In the genomic region with DNA sequence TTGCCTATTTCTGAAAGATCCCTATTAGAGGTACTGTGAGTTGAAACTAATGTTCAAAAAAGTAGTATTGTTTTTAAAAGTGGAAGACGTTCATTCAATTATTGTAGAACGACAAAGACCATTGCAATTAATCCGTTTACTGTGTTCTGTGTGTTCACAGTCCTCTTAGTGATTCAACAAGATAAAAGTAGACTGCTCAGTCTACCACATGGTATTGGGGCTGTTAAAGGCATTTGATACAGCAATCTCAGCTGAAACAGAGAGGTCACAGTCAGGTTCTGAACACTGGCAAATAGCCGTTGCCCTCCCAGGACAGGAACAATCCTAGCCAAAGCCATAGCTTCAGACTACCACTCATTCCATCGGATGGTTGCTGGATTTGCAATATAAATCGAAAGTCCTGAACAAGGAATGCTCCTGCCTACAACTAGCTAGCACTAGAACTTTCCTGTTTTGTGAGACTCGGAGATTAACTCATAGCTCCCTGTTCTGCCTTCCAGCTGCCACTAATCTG, we compare ENCODE assay signal across 9 mouse cellular contexts. TPM values are rescaled to one million over a fixed set of nuclear protein-coding genes. Genes with fewer than 3 reads are reported as not detected.
A peak's percentile ranks its signal among the peaks of the same experiment; 100 is the strongest.
DNase-seq lines count a peak whose midpoint lies in the region; ATAC-seq and TF ChIP-seq lines count a peak whose summit lies in the region.
"Had no signal": no experiment of that assay in that cellular context is flagged by ENCODE, and none has a peak within 500 bp of the region (broad histone marks: within the 10 kb centered on the region; RNA-seq: fewer than 3 reads in every experiment).

No protein-coding gene starts in this region.

- no peak for DNase-seq in layer of hippocampus, adult 2 months (ENCODE audit: low spot score in 2 of 2)
- no peak for DNase-seq in layer of hippocampus, postnatal 14 days (ENCODE audit: low spot score in 2 of 2)
- no peak for DNase-seq in forebrain, embryonic 10.5 days (ENCODE audit: extremely low spot score, low spot score)
- DNase-seq in adrenal gland, postnatal 25 days: no peak
- DNase-seq in left cerebral cortex, adult 11 months (ENCODE audit: low spot score): no peak
- no peak for DNase-seq in gastrocnemius, postnatal 10 days

- peak overlapping the region; percentile 84 for H3K27ac ChIP-seq in layer of hippocampus, adult 2 months
- H3K27ac ChIP-seq in forebrain, embryonic 10.5 days: peak overlapping the region; percentile 80
- no peak overlapping the region for H3K27ac ChIP-seq in intestine, embryonic 15.5 days
- H3K27ac ChIP-seq in neural tube, embryonic 12.5 days: no peak overlapping the region

- TF ChIP-seq CTCF in layer of hippocampus, adult 2 months (conservative IDR thresholded peaks at IDR 0.05): no peak

- peak overlapping the region; percentile 98 for H3K4me2 ChIP-seq in intestine, embryonic 15.5 days (replicated peaks)
- peak overlapping the region; percentile 78 for H3K4me2 ChIP-seq in neural tube, embryonic 12.5 days (replicated peaks)

- no peaks in the 10 kb centered on the region for H3K9me3 ChIP-seq in forebrain, embryonic 10.5 days
- H3K9me3 ChIP-seq in intestine, embryonic 15.5 days: no peaks in the 10 kb centered on the region
- H3K9me3 ChIP-seq in neural tube, embryonic 12.5 days: no peaks in the 10 kb centered on the region

- H3K27me3 ChIP-seq in forebrain, embryonic 10.5 days (ENCODE audit: poor library complexity, severe bottlenecking): peaks cover 47% of the 10 kb centered on the region
- no peaks in the 10 kb centered on the region for H3K27me3 ChIP-seq in intestine, embryonic 15.5 days (replicated peaks)
- H3K27me3 ChIP-seq in neural tube, embryonic 12.5 days (replicated peaks): no peaks in the 10 kb centered on the region

- H3K4me3 ChIP-seq in layer of hippocampus, adult 2 months: peak overlapping the region; percentile 89
- H3K4me3 ChIP-seq in forebrain, embryonic 10.5 days: peak overlapping the region; percentile 67
- H3K4me3 ChIP-seq in intestine, embryonic 15.5 days (replicated peaks): peak overlapping the region; percentile 56
- H3K4me3 ChIP-seq in neural tube, embryonic 12.5 days: peak overlapping the region; percentile 69
- H3K4me3 ChIP-seq: erythroblast, embryonic 14.5 days had no signal

- H3K9ac ChIP-seq in intestine, embryonic 15.5 days: peak overlapping the region; percentile 49
- no peak overlapping the region; the same call in 1 of the 2 replicates for H3K9ac ChIP-seq in neural tube, embryonic 12.5 days

- WGBS in forebrain, embryonic 10.5 days: 34% methylated on average over 7 of the region's 7 CpGs
- WGBS in intestine, embryonic 15.5 days: 31% methylated on average over 7 of the region's 7 CpGs
- WGBS in neural tube, embryonic 12.5 days: 29% methylated on average over 7 of the region's 7 CpGs

- peak; percentile 62 for ATAC-seq in intestine, embryonic 15.5 days
- peak; percentile 22; the same call in 1 of the 2 replicates for ATAC-seq in neural tube, embryonic 12.5 days (ENCODE audit: low FRiP score, low read depth)

- H3K36me3 ChIP-seq in forebrain, embryonic 10.5 days (replicated peaks): no peaks in the 10 kb centered on the region
- no peaks in the 10 kb centered on the region for H3K36me3 ChIP-seq in intestine, embryonic 15.5 days
- no peaks in the 10 kb centered on the region for H3K36me3 ChIP-seq in neural tube, embryonic 12.5 days

- H3K4me1 ChIP-seq in forebrain, embryonic 10.5 days: peaks cover 27% of the 10 kb centered on the region
- 0 out of 2 replicates have a peak, but pooled peaks cover 2% of the 10 kb centered on the region for H3K4me1 ChIP-seq in intestine, embryonic 15.5 days (replicated peaks)
- H3K4me1 ChIP-seq in neural tube, embryonic 12.5 days: no peaks in the 10 kb centered on the region; the same call in 1 of the 2 replicates

RNA-seq across cellular contexts. Expression of a gene that starts 0.5 kb away (rescaled TPM):
- 10 to 100 TPM; 17.5 to 17.6 TPM for total RNA-seq in layer of hippocampus, adult 2 months (2021)
- total RNA-seq in layer of hippocampus, postnatal 14 days (2021): 10 to 100 TPM; 22.9 to 24.0 TPM
- polyA plus RNA-seq in forebrain, embryonic 10.5 days (2016; fragmentation: Nextera tagmentation; extraction: Ambion mirVana): 47.0 and 51.8 TPM in 2 replicates
- polyA plus RNA-seq in intestine, embryonic 15.5 days (2015; fragmentation: Nextera tagmentation; extraction: Ambion mirVana): 9.2 and 11.0 TPM in 2 replicates
- 57.1 and 61.9 TPM in 2 replicates for polyA plus RNA-seq in neural tube, embryonic 12.5 days (2016; fragmentation: Nextera tagmentation; extraction: Ambion mirVana)
- 1.6 and 2.3 TPM in 2 replicates for total RNA-seq in adrenal gland, postnatal 25 days (2021)
- total RNA-seq in gastrocnemius, postnatal 10 days (2021): 1 to 10 TPM; 3.3 to 5.0 TPM
- polyA plus RNA-seq: erythroblast, embryonic 14.5 days had no signal

Comparison
In these comparisons a context has a peak if more than half of its experiments do, and no peak if none do; other contexts are left out.
1. H3K27ac ChIP-seq: peak in layer of hippocampus, adult 2 months (single experiment) and forebrain, embryonic 10.5 days (single experiment); none in intestine, embryonic 15.5 days (single experiment) and neural tube, embryonic 12.5 days (single experiment).
2. Peak in every context shown above with its lines, with median percentiles within 50 percentile points of each other: H3K4me3 ChIP-seq.